Mouse (Mus musculus): ENCODE measurements at regions not wholly inside any gene's neighbourhood (a gene's known extent, or its start where the extent isn't known, plus 50 kb on each side); places are given as distances from the start of the nearest gene placed in this dataset.

GRCm38 (mm10) chr13:101884752-101885151 lies 116.7 kb upstream of the Pik3r1 start:
- DNase-seq = no peak

GRCm38 (mm10) chr13:101891473-101891872 lies 123.5 kb upstream of the Pik3r1 start:
- no peak for DNase-seq

GRCm38 (mm10) chr13:101893035-101893600 lies 125.1 kb upstream of the Pik3r1 start:
- DNase-seq = no peak

- no peak for DNase-seq
Observed at GRCm38 (mm10) chr13:101895161-101895560, 127.1 kb upstream of the Pik3r1 start.

GRCm38 (mm10) chr13:101895686-101896085 lies 127.7 kb upstream of the Pik3r1 start:
- no peak for DNase-seq

- no peak for DNase-seq
Observed at GRCm38 (mm10) chr13:101896946-101897345, 128.9 kb upstream of the Pik3r1 start.

GRCm38 (mm10) chr13:101902213-101902612 lies 134.2 kb upstream of the Pik3r1 start:
- DNase-seq = no peak

GRCm38 (mm10) chr13:101905909-101906676 lies 138.1 kb upstream of the Pik3r1 start:
- no peak for DNase-seq

- DNase-seq = no peak
Observed at GRCm38 (mm10) chr13:101909026-101909425, 141.0 kb upstream of the Pik3r1 start.

- DNase-seq = no peak
Observed at GRCm38 (mm10) chr13:101910687-101911086, 142.7 kb upstream of the Pik3r1 start.

- DNase-seq = peak; percentile 34 to 43
Observed at GRCm38 (mm10) chr13:101914132-101914531, 146.1 kb upstream of the Pik3r1 start.

- no peak for DNase-seq
Observed at GRCm38 (mm10) chr13:101914691-101915541, 146.9 kb upstream of the Pik3r1 start.

- DNase-seq = no peak
Observed at GRCm38 (mm10) chr13:101915542-101915941, 147.5 kb upstream of the Pik3r1 start.

GRCm38 (mm10) chr13:101915948-101916594 lies 148.1 kb upstream of the Pik3r1 start:
- peak; percentile 21 to 55 for DNase-seq

- no peak for DNase-seq
Observed at GRCm38 (mm10) chr13:101916876-101917275, 148.9 kb upstream of the Pik3r1 start.

- DNase-seq = no peak
Observed at GRCm38 (mm10) chr13:101918185-101918584, 150.2 kb upstream of the Pik3r1 start.

GRCm38 (mm10) chr13:101919266-101919665 lies 151.2 kb upstream of the Pik3r1 start:
- peak in 1 of 2 experiments; percentile 39 for DNase-seq

GRCm38 (mm10) chr13:101920384-101920783 lies 152.4 kb upstream of the Pik3r1 start:
- no peak for DNase-seq

- DNase-seq = no peak
Observed at GRCm38 (mm10) chr13:101924637-101925036, 156.6 kb upstream of the Pik3r1 start.

- no peak for DNase-seq
Observed at GRCm38 (mm10) chr13:101931264-101931663, 163.2 kb upstream of the Pik3r1 start.

GRCm38 (mm10) chr13:101931882-101932281 lies 163.9 kb upstream of the Pik3r1 start:
- no peak for DNase-seq

- DNase-seq = no peak
Observed at GRCm38 (mm10) chr13:101935843-101936242, 167.8 kb upstream of the Pik3r1 start.

GRCm38 (mm10) chr13:101954521-101954920 lies 186.5 kb upstream of the Pik3r1 start:
- no peak for DNase-seq
